Mouse (Mus musculus): Measurements from ENCODE around the gene Snph.

Gene Snph

DNA sequence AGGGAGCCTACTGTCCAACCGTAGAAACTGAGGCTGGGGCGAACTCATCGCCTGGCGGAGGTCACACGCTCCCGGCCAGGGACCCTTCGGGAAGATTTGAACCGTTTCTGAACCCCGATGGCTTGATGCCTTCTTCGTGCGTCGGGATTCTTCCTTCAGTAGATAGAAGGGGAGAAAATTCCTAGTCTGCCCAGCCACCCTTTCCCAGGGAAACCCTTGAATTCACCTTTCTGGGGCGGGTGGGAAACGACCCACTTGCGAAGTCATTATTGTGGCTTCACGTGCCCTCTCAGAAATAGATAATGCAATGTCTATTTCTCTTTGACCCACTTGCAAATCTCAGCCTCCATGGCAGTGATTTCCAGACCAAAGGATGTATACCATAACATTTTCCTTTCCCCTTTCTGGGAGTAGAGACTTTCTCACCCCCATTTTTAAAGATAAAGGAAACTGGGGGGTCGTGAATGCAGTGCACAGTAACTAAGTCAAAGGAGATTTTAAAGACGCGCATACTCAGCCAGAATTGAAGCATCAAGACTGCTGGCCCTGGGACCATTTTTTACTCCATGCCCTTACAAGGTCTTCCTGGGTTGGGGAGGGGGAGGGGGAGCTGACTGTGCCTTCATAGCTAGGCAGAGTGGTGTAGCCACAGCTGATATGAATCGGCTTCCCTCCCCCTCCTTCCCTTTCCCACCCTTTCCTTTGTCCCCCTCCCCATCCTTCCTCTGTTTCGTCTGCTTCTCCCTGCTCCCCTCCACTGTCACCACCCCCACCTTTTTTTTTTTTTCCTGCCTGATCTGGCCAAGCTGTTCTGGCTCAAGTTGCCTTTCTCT, 89.1 kb downstream of the Snph start:
- DNase-seq (ENCODE audit: low spot score): peak; percentile 78

DNA sequence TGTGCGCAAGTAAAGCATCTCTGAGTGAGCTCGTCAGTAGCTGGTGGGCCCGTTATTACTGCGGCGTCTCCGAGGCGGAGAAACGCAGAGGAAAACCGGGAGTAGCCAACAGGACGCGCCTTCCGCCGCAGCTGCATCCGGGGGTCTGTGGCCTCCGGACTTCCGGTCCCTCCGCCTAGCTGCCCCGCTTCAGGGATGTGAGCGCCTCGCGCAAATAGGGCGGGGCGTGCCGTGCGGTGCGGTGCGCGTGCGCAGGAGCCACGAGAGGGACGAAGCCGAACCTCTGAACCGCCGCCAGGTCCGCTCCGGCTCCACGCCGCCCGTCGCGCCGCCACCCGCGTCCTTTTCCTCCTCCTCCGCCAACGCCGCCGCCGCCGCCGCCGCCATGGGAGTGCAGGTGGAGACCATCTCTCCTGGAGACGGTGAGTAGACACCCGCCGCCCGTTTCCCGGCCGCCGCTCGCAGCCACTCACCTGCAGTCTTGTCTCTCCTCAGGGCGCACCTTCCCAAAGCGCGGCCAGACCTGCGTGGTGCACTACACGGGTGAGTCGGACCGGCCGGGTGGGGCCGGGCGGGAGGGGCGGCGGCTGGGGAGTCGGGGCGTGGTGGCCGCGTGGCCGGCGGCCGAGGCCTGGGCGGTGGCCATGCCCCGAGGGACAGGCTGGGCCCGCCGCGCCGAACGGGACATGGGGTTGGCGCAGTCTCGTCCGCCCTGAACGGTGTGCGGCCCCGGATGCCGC, 89.9 kb downstream of the Snph start, which contains the start of gene Fkbp1a:
Fkbp1a (plus strand) TSS at position 161 of the 740 bp plus-strand sequence.
- DNase-seq (ENCODE audit: low spot score): peak; percentile 96
